Mouse (Mus musculus) stomach, embryonic 15.5 days (tissue): ENCODE results near the gene Kif24. TPM values are rescaled to one million over a fixed set of nuclear protein-coding genes. Genes with fewer than 3 reads are reported as not detected.

Source experiments
- ATAC-seq: fragments of 200-750 bp; cut with Nextera tagmentation; 2 replicates; pipeline ENCODE4 v1.8.0; 2017; ENCODE audit warnings: low read depth, moderate number of reproducible peaks, moderate TSS enrichment; ENCODE audit not compliant: insufficient read depth, low FRiP score
- H3K27ac ChIP-seq: fragments of 300-500 bp; sonication (generic); 2 replicates; pipeline ENCODE4 v1.5.1; 2015; ENCODE audit warnings: mild to moderate bottlenecking, inconsistent platforms
- H3K27me3 ChIP-seq: fragments of 300-500 bp; sonication (generic); replicated peaks from 2 replicates; pipeline ENCODE4 v1.6.1; 2015; ENCODE audit warnings: inconsistent platforms
- H3K36me3 ChIP-seq: fragments of 300-500 bp; sonication (generic); 2 replicates; pipeline ENCODE4 v1.6.1; 2015; ENCODE audit warnings: inconsistent platforms
- H3K4me1 ChIP-seq: fragments of 300-500 bp; sonication (generic); 2 replicates; pipeline ENCODE4 v1.6.1; 2015; ENCODE audit warnings: inconsistent platforms
- H3K4me2 ChIP-seq: fragments of 300-500 bp; sonication (generic); 2 replicates; pipeline ENCODE4 v1.6.1; 2015; ENCODE audit warnings: mild to moderate bottlenecking, inconsistent platforms
- H3K4me3 ChIP-seq: fragments of 300-500 bp; sonication (generic); replicated peaks from 2 replicates; pipeline ENCODE4 v1.5.1; 2015; ENCODE audit warnings: inconsistent platforms
- H3K9ac ChIP-seq: fragments of 300-500 bp; sonication (generic); 2 replicates; pipeline ENCODE4 v1.6.1; 2015; ENCODE audit warnings: inconsistent platforms
- H3K9me3 ChIP-seq: fragments of 300-500 bp; sonication (generic); 2 replicates; pipeline ENCODE4 v1.6.1; 2016; ENCODE audit warnings: inconsistent platforms
- WGBS: fragments of 180-500 bp; shearing (Covaris S2); methylation state at CpG from one replicate; pipeline ENCODE4 v1.1.7; 2015; 5-methylcytosine and 5-hydroxymethylcytosine counted together
- polyA plus RNA-seq: library from polyadenylated mRNA; unstranded; fragments of >200 nt; fragmentation: Nextera tagmentation; extraction: Ambion mirVana; gene quantifications from 2 replicates; pipeline ENCODE4 v1.2.1, GENCODE M21; 2015

The Kif24 gene
- polyA plus RNA-seq, 1 experiment from 2014 or later = 6.1 TPM

- Histone ChIP-seq H3K4me2 (no peak overlapping the region), H3K4me1 (no peaks in the 10 kb centered on the region), H3K27ac (no peak overlapping the region), H3K4me3 (no peak overlapping the region), H3K9me3 (no peaks in the 10 kb centered on the region), H3K9ac (no peak overlapping the region), H3K27me3 (no peaks in the 10 kb centered on the region), H3K36me3 (peaks cover 5% of the 10 kb centered on the region)
- 86% methylated on average over 2 of the region's 2 CpGs for WGBS
- ATAC-seq = no peak
Measured at GRCm38 (mm10) chr4:41358669-41359068, 106.0 kb downstream of the Kif24 start.

- no peaks in the 10 kb centered on the region for H3K27me3 ChIP-seq
- H3K9me3 ChIP-seq = no peaks in the 10 kb centered on the region
- H3K36me3 ChIP-seq = peaks cover 5% of the 10 kb centered on the region
- H3K4me1 ChIP-seq = no peaks in the 10 kb centered on the region
- 80% methylated on average over 2 of the region's 2 CpGs for WGBS
- no peak overlapping the region for H3K27ac ChIP-seq
- no peak overlapping the region for H3K4me2 ChIP-seq
- H3K9ac ChIP-seq = no peak overlapping the region
- H3K4me3 ChIP-seq = no peak overlapping the region
- no peak for ATAC-seq
Measured at GRCm38 (mm10) chr4:41357154-41357553, 107.5 kb downstream of the Kif24 start.

DNA sequence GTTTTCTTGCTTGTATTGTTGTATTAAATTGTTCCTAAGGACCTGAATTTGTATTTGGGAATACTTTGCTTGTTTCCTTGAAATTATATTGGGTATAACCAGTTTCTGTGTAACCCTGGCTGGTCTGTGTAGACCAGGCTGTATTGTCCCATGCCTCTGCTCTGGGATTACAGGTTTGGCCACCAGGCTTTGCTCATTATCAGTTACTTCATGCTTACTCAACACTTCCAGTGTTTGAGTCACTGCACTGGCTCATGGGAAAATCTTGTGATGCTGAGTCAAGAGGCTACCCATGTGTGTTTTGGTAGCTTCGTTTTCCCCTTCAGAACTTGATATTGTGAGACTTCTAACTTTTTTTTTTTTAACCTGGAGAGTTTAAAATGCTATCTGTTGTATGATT lies 111.4 kb downstream of the Kif24 start:
- Histone ChIP-seq H3K4me2 (no peak overlapping the region), H3K9ac (no peak overlapping the region), H3K27ac (no peak overlapping the region), H3K9me3 (no peaks in the 10 kb centered on the region), H3K4me1 (peaks cover 4% of the 10 kb centered on the region; the same call in 1 of the 2 replicates), H3K36me3 (peaks cover 8% of the 10 kb centered on the region), H3K27me3 (no peaks in the 10 kb centered on the region), H3K4me3 (no peak overlapping the region)
- 88% methylated on average over 1 of the region's 1 CpGs for WGBS
- no peak for ATAC-seq

DNA sequence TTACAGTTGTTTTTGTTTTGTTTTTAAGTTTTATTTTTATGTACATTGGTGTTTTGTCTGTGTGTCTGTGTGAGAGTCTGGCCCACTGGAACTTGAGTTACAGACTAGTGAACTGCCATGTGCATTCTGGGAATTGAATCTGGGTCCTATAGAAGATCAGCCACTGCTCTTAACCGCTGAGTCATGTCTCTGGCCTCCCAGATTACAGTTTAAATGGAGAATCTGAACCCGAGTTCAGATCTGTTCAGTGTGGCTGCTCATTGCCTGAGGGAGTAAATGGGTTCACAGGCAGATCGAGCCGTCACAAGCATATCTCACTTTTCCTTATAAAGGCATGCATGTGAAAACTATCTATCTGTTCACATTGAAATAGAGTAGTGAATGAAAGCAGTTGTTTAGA lies 111.9 kb downstream of the Kif24 start:
- peaks cover 8% of the 10 kb centered on the region for H3K36me3 ChIP-seq
- no peak overlapping the region for H3K4me2 ChIP-seq
- no peak overlapping the region for H3K27ac ChIP-seq
- H3K4me3 ChIP-seq = no peak overlapping the region
- 92% methylated on average over 4 of the region's 4 CpGs for WGBS
- no peak overlapping the region for H3K9ac ChIP-seq
- peaks cover 9% of the 10 kb centered on the region; the same call in 1 of the 2 replicates for H3K4me1 ChIP-seq
- H3K27me3 ChIP-seq = no peaks in the 10 kb centered on the region
- no peaks in the 10 kb centered on the region for H3K9me3 ChIP-seq
- no peak for ATAC-seq

DNA sequence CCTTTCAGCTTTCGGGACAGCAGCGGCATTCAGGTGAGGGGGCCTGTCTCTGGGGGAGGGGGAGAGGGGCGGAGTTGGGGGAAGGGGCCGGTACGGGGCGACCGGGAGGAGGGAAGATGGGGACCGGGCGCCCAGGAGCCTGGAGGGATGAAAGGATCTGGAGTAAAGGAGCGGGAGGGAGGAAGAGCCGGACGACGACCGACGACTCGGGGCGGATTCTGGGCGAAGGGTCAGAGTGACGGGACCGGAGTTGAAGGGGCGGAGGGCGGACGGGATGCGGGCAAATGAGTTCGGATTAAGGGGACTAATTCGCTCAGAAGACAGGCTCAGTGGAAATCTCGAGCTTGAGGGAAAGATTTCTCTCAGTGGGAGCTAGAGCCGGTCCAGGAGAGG lies 115.5 kb downstream of the Kif24 start:
- WGBS = 0% methylated on average over 28 of the region's 28 CpGs

GRCm38 (mm10) chr4:41348584-41349198 lies 116.0 kb downstream of the Kif24 start, which contains the start of gene Ubap1:
Gene Ubap1 (plus strand): TSS chr4:41348996.
- Histone ChIP-seq H3K4me3 (peak within 1 kb of the TSS; percentile 79), H3K27me3 (no peaks in the 10 kb centered on the region), H3K4me2 (peak within 1 kb of the TSS; percentile 66), H3K27ac (peak within 1 kb of the TSS; percentile 97), H3K36me3 (peaks cover 3% of the 10 kb centered on the region; the same call in 1 of the 2 replicates), H3K4me1 (peaks cover 14% of the 10 kb centered on the region; the same call in 1 of the 2 replicates), H3K9ac (peak within 1 kb of the TSS; percentile 67), H3K9me3 (no peaks in the 10 kb centered on the region)
- ATAC-seq = peak; percentile 96
- under 1% methylated on average over 31 of the region's 31 CpGs for WGBS

More for the DNA sequence above, 115.5 kb downstream of the Kif24 start:
- Histone ChIP-seq H3K4me1 (peaks cover 14% of the 10 kb centered on the region; the same call in 1 of the 2 replicates), H3K27me3 (no peaks in the 10 kb centered on the region), H3K9me3 (no peaks in the 10 kb centered on the region), H3K9ac (peak overlapping the region; percentile 67), H3K27ac (peak overlapping the region; percentile 97), H3K36me3 (peaks cover 3% of the 10 kb centered on the region; the same call in 1 of the 2 replicates), H3K4me2 (peak overlapping the region; percentile 66), H3K4me3 (peak overlapping the region; percentile 79)
- peak; percentile 59; the same call in 1 of the 2 replicates for ATAC-seq

DNA sequence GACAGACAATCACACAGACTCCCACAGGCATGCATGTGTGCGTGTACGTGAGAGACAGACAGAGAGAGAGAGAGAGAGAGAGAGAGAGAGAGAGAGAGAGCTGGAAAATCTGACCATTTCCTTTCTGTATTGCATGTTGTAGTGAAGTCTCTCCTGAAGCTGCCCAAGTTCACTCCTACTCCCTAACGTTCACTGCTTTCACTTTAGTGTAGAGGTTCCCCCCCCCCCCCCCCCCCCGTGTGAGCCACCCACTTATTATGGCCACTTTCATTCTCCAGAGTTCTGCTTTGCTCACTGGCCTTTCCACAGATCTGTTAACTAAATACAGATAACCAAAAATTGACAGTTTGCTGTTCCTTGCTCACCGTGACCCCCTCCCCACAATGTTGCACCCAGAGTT lies 116.8 kb downstream of the Kif24 start:
- H3K36me3 ChIP-seq = peaks cover 3% of the 10 kb centered on the region; the same call in 1 of the 2 replicates
- H3K9ac ChIP-seq = no peak overlapping the region
- H3K4me3 ChIP-seq = no peak overlapping the region
- H3K4me1 ChIP-seq = peaks cover 14% of the 10 kb centered on the region; the same call in 1 of the 2 replicates
- ATAC-seq = no peak
- peak overlapping the region; percentile 11; the same call in 1 of the 2 replicates for H3K27ac ChIP-seq
- 23% methylated on average over 4 of the region's 5 CpGs for WGBS
- peak overlapping the region; percentile 66 for H3K4me2 ChIP-seq
- no peaks in the 10 kb centered on the region for H3K27me3 ChIP-seq
- H3K9me3 ChIP-seq = no peaks in the 10 kb centered on the region

DNA sequence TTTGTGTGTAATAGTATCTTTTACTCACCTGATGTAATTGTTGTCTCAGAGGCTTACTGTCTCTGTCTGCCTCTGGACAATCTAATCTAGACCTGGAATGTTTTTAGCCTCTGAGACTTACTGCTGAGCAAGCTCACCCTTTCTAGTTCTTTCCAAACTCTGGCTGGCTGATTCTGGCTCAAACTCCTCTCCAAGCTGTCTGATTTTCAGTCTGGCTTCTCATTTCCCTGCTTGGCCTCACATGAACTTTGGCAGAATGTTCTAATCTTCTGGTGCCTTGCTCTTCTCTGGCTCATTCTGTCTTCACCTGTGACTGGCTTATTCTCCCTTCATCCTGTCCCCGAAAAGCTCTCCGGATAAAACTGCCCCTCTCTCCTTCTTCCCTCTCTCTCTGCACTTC lies 118.7 kb downstream of the Kif24 start:
- WGBS = 68% methylated on average over 2 of the region's 2 CpGs
- H3K9me3 ChIP-seq = no peaks in the 10 kb centered on the region
- ATAC-seq = no peak

DNA sequence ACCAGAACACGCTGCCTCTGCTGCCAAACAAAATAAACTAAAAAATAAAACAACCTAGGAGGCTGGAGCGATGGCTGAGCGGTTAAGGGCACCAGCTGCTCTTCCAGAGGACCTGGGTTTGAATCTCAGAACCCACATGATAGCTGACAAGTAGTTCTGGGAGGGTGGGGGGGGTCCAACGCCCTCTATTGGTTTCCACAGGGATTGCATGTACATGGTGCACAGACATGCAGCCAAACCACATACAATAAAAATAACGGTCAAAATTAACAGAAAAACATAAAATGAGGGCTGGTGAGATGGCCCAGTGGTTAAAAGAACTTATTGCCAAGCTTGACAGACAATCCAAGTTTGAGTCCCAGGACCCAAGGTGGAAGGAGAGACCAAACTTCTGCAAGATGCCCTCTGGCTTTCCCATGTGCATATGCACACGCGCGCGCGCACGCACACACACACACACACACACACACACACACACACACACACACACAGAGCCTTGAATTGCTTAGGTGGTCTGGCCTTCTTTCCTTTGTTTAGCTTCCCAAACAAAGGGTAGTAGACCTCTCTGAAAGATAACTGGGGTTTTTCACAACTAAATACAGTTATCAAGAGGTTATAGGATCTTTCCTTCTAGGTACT lies 123.7 kb downstream of the Kif24 start:
- ATAC-seq = no peak
- no peaks in the 10 kb centered on the region for H3K27me3 ChIP-seq
- no peak overlapping the region for H3K4me2 ChIP-seq
- no peak overlapping the region for H3K9ac ChIP-seq
- H3K27ac ChIP-seq = no peak overlapping the region
- H3K4me3 ChIP-seq = no peak overlapping the region
- H3K36me3 ChIP-seq = no peaks in the 10 kb centered on the region
- no peaks in the 10 kb centered on the region for H3K9me3 ChIP-seq
- H3K4me1 ChIP-seq = no peaks in the 10 kb centered on the region
- 78% methylated on average over 11 of the region's 11 CpGs for WGBS

More for the DNA sequence above, 118.7 kb downstream of the Kif24 start:
- peaks cover 14% of the 10 kb centered on the region; the same call in 1 of the 2 replicates for H3K4me1 ChIP-seq
- no peaks in the 10 kb centered on the region for H3K27me3 ChIP-seq
- H3K4me2 ChIP-seq = no peak overlapping the region
- no peak overlapping the region for H3K4me3 ChIP-seq
- no peak overlapping the region for H3K27ac ChIP-seq
- H3K9ac ChIP-seq = no peak overlapping the region
- no peaks in the 10 kb centered on the region for H3K36me3 ChIP-seq

Other genes with a start within 250 kb of the Kif24 start
- gene Ubap2, start 189.7 kb downstream of the Kif24 start, polyA plus RNA-seq = 54.3 and 55.7 TPM in 2 replicates
- gene Dcaf12, start 150.0 kb downstream of the Kif24 start, polyA plus RNA-seq = 56.2 and 58.7 TPM in 2 replicates
- 48.9 and 49.5 TPM in 2 replicates for gene Ubap1, start 115.9 kb downstream of the Kif24 start, polyA plus RNA-seq
- gene Nudt2, start 264 bp upstream of the Kif24 start, polyA plus RNA-seq = 48.0 and 55.7 TPM in 2 replicates
- gene AI464131, start 38.2 kb upstream of the Kif24 start, polyA plus RNA-seq = 5.7 and 6.4 TPM in 2 replicates
- gene 1110017D15Rik, start 52.4 kb upstream of the Kif24 start, polyA plus RNA-seq = 0.30 and 0.55 TPM in 2 replicates
- 2.9 and 3.5 TPM in 2 replicates for gene Fam219a, start 104.7 kb upstream of the Kif24 start, polyA plus RNA-seq
- gene Dnaic1, start 104.9 kb upstream of the Kif24 start, polyA plus RNA-seq = 3.0 and 3.7 TPM in 2 replicates
- gene Enho, start 175.4 kb upstream of the Kif24 start, polyA plus RNA-seq = 18.3 and 24.0 TPM in 2 replicates
- gene Cntfr, start 232.2 kb upstream of the Kif24 start, polyA plus RNA-seq = 8.3 and 11.8 TPM in 2 replicates
- 153 and 157 TPM in 2 replicates for gene Il11ra1, start 235.1 kb upstream of the Kif24 start, polyA plus RNA-seq
- 59.5 and 61.1 TPM in 2 replicates for gene Rpp25l, start 248.6 kb upstream of the Kif24 start, polyA plus RNA-seq